Mouse (Mus musculus) lung, postnatal 25 days (tissue): ENCODE data around the gene Tnfaip8l1.

Experiments
- DNase-seq: peaks from one replicate; pipeline ENCODE4 v3.0.0; 2022; ENCODE audit warnings: low spot score

Tnfaip8l1 gene

GRCm38 (mm10) chr17:56162231-56162774, at the start of gene Tnfaip8l1:
Gene Tnfaip8l1, plus strand, starts transcription at chr17:56162477.
- DNase-seq: peak; percentile 97

GRCm38 (mm10) chr17:56112743-56113142, 49.5 kb upstream of the Tnfaip8l1 start:
- no peak for DNase-seq

DNA sequence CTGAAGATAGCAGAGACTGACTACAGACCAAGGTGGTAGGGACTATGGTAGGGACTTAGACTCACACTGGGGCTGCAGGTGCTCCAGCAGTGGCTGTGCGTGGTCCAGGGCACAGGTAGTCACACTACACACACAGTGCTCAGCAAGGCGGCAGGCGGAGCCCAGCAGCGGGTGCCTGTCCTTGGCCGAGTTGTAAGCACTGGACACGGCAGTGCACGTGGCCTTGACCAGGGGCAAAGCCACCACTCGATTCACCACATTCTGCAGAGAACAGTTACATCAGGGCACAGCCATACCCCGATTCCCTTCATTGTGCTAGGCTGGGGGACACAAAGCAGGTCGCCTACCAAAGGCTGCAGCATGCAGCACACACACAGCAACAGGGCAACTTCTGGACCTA, 46.1 kb upstream of the Tnfaip8l1 start:
- DNase-seq: no peak

GRCm38 (mm10) chr17:56117251-56117710, 45.0 kb upstream of the Tnfaip8l1 start, which contains the start of gene Plin5:
Gene Plin5, minus strand, starts transcription at chr17:56117596.
- DNase-seq: peak; percentile 52

DNA sequence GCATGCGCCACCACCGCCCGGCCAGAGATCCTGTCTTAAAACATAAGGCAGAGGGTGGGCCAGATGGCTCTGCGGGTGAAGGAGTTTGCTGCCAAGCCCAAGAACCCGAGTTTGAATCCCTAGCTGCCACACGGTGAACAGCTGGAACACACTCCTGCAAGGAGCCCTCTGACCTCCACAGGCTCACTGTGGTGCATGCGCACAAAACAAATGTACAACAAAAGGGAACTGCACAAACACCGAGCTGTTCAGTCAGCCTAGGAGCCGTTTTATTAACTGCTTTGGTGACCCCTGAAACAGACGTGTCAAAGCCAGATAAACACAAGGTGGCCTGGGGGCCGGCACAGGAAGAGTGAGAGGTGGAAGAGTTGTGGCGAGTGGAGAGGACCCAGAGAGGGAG, 42.8 kb upstream of the Tnfaip8l1 start:
- no peak for DNase-seq

- DNase-seq: no peak
Measured at GRCm38 (mm10) chr17:56119981-56120880, 42.0 kb upstream of the Tnfaip8l1 start.

DNA sequence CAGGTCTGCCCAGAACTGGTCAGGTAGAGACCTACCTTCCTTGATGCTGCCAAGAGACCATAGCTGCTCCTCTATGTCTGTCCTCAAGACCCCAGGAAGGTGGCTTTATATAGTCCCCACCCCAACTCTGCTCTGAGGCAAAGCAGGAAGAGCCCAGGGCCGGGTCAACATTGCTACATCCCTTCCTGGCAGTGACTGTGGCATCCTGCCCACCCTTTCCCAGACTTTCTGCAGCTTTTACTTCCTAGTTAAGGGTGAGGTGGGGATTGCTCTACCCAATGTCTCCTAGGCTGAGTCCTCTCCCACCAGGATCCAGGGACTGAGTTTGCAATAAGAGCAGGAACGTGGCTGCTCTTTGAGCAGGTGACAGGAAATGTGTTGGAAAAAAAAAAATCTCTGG, 40.5 kb upstream of the Tnfaip8l1 start, which contains the start of gene Lrg1:
Gene Lrg1 (minus strand): TSS at position 176 of the 400 bp plus-strand sequence.
- DNase-seq: no peak

DNA sequence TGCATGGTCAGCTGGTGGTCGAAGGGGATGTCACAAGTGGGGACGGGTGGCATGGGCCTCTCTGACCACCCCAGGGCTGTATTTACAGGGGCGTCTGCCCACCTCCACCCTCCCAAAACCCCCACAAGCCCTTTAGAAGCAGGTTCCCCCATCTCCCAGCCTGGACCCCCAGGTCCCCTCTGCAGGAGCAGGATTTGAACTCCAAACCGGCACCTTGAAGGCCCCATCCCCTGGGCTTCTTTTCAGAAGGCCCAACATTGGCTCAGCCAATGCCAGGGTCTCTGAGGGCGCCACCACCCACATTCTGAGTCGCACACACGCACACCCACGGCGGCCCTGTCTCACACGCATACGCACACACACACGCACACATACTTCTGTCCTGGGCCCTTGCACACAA, 39.1 kb upstream of the Tnfaip8l1 start:
- DNase-seq: no peak

DNA sequence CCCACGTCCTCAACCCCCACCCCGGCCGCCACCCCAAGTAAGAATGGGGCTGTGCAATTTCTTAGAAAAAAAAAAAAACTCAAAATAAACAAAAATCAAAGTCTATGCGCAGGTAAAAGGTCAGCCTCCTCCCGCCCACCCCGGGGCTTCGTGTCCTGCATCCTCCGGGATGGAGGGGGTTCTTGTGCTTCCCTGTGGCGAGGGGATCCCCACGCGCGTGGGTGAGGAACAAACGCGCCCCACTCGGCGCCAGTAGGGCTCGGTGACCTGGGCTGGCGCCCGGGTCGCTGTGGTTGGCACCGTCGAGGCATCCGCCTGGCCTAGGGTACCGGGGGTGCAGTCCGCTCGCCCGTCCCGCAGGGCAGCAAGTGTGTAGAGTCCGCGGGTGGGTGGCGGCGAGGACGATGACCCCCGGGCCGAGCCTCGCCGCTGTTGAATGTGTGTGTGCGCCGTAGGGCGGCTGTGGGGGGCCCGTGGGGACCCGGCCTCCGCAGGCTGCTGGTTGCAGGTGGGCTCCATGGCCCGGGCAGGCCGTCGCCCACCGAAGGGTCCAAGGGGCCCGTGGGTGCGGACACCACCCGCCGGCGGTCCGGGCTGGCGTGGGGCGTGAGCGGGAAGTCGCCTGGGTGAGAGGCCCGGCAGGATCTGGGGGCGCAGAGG, 38.5 kb upstream of the Tnfaip8l1 start:
- DNase-seq: no peak

DNA sequence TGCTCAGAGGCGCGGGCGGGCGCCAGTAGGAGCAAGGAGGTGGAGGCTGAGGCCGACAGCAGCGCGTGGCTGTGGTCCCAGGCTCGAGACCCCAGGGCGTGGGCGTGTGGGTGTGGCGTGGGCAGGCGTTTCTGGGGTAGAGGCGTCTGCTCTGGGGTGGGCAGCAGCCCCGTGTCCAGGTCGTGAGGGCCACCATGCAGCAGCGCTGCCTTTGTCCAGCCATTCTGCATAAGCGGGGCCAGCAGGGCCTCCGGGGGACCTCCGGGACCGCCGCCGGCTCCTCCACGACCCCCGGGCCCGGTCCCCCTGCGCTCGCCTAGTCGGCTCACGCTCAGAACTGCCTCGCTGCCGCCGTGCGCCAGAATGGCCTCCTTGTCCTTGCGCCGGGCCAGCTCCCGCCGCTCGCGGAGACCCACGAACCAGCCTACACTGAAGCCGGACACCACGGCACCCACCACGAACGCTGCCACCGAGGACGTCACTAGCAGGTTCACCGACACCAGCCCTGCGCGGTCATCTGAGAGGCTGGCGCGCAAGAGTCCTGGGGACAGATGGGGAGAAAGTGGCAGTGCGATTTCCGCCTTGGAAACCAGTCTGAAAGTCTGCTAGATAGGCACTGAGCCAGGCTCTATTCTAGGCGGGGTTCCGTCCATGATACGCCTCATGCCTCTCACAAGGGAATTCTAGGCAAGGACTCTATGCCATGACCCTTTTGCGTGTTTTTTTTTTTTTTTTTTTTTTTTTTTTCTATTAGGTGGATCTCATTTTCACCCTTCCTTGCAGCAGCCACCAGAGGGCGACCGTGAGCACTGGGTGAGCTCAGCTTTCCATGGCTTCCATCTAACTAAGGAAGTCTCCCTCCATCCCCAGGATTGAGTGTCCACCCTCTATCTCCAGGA, 37.7 kb upstream of the Tnfaip8l1 start:
- no peak for DNase-seq

- no peak for DNase-seq
Measured at GRCm38 (mm10) chr17:56125276-56125630, 37.0 kb upstream of the Tnfaip8l1 start.

DNA sequence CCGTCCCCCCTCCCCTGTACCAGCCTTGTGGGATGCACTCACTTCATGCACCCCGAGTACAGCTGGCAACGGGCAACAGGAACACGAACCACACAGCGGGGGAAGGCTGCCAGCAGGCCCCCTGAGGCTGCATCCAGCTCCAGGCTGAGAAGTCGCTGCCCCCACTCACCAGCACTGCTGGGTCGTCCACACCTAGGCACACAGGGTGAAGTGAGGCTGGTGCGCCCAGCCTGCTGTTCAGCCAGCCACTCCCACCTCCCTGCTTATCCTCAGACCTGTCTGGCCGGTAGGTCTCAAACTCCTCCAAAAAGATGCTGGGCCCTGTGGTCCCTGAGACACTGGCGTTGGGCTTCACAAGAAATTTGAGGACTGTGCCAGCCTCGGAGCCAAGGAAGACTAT, 36.1 kb upstream of the Tnfaip8l1 start:
- DNase-seq: no peak

GRCm38 (mm10) chr17:56128246-56128645, 34.0 kb upstream of the Tnfaip8l1 start:
- no peak for DNase-seq

GRCm38 (mm10) chr17:56131136-56131535, 31.1 kb upstream of the Tnfaip8l1 start:
- no peak for DNase-seq

DNA sequence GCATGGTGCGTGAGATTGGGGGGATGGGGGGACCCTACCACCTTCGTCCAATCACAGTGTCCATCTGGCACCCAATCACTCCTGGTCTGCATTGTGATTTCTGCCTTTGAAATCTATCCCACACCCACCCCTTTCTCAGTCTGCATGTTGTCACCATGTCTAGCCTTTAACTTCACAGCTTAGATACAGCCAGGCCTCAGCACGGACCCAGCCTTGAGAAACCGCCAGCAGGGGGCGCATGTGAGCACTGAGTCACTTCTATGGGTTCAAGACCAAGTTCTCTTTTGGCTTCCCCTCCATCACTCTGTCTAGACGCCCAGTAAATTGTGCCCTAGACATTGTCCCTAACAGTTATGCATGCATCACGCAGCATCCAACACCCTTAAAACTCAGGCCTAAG, 30.5 kb upstream of the Tnfaip8l1 start:
- DNase-seq: peak; percentile 66

- DNase-seq: peak; percentile 63
Measured at GRCm38 (mm10) chr17:56132661-56133060, 29.6 kb upstream of the Tnfaip8l1 start.

DNA sequence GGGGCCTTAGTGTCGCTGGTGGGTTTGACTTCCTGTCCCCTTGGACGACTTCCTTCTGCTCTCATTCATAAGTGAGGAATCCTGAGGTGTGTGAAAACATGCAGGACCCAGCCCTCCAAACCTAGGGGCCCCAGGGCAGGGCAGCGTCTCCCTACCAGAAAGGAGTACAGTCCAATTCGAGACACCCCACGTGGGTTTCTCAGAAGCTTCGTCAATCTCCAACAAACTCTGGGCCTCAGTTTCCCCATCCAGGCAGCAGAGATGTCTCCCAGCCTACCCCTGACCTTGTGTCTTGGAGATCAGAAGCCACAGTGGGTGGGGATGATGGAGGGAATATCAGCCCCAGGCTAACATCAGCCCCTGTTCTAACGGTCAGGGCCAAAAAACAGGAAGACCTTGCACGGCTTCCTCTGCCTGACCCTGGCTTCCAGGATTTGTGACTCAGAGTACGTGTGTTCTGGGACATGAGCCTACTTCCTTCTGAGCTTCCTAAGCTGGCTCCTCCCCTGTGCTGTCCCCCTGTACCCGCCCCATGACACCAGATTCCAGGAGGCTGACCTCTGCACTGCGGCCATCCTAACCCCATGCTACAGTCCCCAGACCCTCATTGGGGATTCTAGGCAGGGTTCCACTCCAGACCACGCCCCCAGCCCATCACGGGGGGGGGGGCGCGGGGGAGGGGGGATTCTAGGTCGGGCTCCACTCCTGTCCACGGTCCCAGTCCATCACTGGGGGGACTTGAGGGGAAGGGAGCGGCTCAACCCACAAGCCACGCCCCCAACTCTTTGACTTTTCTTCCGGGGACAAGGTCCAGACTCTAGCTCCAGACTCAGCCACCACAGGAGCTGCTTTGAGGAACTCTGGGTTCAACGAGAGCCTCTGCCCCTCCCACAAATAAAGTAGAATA, 28.6 kb upstream of the Tnfaip8l1 start:
- DNase-seq: peak; percentile 82

DNA sequence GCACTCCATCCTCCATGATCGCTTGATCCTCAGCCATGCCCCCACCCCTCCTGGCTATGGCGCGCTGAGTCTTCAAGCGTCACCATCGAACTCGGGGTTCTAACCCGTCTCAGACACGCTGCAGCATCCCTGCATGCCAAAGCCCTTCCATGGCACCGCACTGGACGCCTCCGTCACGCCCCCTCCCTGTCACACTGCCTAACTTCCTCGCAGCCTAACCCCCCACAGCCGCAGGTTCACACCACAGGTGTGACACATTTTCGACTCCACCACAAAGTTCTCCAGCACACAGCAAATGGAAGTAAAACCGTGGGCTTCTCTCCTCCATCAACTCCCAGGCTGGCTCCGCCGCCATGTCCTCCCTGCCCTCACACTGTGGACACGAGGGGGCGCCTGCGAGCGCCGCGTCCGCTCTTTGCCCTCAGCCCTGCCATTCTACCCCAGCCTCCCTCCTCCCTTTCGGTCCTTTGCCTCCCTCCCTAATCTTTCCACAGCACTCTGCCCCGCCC, 27.8 kb upstream of the Tnfaip8l1 start:
- DNase-seq: peak; percentile 70

- no peak for DNase-seq
Measured at GRCm38 (mm10) chr17:56136558-56136957, 25.7 kb upstream of the Tnfaip8l1 start.

DNA sequence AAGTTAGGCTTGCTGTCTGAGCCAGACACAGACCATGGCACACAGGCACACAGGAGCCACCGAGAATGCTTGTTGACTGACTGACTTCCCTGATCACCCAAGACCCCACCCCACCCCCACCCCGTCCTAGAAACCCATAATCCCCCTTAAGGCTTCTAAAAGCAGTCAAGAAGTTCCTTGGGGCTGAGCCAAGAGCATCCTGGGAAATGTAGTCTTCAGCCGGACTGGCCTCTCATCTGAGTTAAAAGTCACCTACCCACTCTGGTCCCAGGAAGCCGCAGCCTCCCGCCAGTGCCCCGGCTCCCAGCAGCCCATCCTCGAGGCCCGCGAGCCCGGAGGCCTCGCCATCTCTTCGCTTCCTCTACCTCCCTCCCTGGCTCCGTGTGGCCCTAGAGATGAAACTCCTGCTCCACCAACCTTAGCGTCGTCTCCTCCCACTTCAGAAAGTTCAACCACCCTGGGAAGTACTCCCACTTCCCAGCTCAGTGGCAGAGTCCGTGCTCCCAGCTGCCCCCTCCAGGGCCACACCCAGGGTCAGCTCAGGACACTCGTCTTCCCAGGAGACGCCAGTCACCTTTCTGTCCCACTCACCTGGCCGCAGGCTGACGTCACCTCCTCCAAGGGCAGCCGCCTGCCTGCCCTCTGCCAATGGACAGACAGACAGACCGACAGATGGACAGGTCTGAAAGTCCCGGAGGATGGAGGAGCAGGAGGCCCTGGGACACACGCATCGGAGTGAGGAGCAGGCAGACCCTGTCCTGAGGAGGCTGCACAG, 24.3 kb upstream of the Tnfaip8l1 start:
- DNase-seq: no peak
